Mouse (Mus musculus): ENCODE results near the gene Cog1. TPM values are rescaled to one million over a fixed set of nuclear protein-coding genes. Genes with fewer than 3 reads are reported as not detected.

Cog1 gene
- total RNA-seq, 2 experiments from 2014 or later = 50.7 to 58.3 TPM

DNA sequence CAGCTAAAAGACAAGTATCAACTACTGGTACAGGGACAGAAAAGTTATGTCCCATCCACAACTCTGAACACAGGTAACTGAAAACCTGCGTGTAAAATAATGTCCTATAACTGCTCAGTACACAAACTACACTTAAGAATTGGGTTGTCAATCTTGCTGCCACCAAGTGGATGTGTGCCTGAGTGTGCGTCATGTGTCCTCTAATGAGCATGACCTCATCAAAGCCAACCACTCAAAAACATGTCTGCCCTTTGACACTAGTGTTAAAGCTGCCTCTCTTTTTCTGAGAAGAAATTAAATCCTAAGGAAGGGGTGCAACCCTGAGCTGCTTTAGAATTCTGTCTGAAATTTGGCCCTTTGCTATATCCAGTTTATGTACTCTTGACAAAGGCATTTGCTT, 15.3 kb downstream of the Cog1 start:
- no peak for DNase-seq (ENCODE audit: low spot score in 2 of 2)

DNA sequence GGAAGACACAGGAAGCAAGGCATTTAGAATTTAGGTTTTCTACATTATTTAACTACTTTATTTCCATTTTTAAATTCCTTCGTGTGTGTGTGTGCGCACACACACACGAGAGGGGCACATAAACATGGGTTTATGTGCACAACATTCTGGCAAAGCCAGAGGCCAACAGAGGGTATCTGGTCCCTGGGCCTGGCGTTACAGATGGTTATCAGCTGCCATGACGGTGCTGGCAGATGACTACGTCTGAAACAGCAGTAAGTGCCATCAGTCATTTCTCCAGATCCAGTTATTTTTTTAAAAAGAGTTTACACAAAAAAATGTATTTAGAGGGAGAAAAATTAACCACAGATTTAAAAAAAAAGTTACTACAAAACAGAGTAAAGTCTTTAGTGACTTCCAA, 17.2 kb downstream of the Cog1 start:
- no peak for DNase-seq (ENCODE audit: low spot score in 2 of 2)

DNA sequence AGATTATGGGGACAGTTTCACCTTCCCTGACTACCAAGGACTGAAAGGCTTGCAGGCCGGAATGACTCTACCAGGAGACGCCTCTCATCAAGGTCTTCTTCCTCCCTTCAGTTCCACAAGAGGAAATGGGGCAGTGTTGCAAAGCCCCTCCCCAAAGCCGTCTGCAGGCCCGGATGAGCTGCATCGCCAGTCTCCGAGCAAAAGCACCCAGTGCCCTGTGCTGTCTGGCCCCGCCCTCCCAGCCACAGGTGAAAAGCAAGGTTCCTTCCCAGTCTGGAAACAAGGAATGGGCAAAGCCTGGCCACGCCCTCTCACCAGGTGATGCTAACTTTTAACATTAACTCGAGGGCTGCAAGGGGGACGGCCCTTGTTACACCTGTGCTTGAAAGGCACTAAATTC, 17.7 kb downstream of the Cog1 start:
- no peak for DNase-seq (ENCODE audit: low spot score in 2 of 2)

DNA sequence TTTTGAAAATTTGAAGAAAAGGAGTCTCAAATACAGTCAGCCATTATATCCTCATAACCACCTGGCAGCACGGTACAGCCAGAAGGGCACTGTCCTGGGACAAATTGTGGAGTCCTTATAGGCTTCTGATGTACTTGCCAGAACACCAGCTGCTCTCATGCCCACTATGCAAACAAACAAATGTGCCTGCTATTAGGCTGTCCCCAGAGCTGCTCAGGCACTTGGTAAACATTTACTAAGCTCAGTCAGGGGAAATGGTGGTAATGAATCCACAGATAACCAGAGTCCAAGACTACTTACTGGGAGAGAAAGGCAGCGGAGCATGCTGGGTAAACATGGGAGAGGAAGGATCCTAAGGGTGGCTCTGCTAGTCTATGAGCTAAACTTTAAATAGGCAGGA, 18.2 kb downstream of the Cog1 start:
- no peak for DNase-seq (ENCODE audit: low spot score in 2 of 2)

DNA sequence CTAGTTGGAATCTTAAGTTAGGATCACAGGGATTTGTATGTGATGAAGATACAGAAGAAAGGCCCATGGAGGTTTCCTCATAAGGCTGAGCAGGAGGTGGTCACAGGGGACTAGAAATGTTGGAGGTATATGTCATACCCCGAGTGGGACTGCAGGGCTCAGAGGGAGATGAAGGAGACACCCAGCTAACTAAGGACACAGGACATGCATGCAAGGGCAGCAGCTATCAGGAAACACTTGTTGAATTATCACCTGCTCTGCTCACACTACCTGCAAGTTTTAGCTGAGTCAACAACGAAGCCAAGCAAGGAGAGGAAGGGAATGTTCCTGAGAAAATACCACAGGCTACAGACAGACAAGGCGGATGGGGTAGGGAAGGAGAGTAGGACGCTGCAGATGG, 18.7 kb downstream of the Cog1 start:
- no peak for DNase-seq (ENCODE audit: low spot score in 2 of 2)

DNA sequence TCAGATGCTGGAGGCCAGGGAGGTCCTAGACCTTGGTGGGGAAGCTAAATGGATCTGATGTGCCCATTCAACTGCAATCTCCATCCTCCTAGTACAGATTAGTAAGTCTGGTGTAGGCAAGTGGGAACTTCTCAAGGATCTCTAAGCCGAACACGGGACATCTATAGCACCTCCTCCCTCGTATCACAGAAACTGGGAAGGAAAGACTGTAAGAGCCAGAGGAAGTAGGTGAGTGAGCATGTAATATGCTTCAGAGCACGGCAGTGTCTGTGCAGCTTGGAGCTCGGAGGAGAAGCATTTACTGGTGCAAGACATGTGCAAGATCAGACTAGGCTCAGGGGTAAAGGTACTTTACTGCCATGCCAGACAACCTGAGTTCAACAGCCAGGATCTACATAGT, 19.9 kb downstream of the Cog1 start:
- no peak for DNase-seq (ENCODE audit: low spot score in 2 of 2)

DNA sequence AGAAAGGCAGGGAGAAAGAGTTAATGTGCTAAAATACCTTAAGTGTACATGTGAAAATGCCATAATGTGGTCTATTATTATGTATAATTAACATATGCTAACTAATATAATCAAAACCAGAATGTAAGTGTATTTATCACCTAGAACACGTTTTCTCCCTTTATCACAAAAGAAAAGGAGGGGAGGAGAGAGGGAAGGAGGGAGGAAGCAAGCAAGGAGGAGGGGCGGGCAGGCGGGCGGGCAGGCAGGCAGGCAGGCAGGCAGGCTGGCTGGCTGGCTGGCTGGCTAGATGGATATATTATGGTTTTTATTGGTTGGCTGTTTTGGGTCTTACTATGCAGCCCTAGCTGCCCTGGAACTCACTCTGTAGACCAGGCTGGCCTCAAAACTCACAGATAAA, 20.7 kb downstream of the Cog1 start:
- DNase-seq (ENCODE audit: low spot score in 2 of 2) = no peak

DNA sequence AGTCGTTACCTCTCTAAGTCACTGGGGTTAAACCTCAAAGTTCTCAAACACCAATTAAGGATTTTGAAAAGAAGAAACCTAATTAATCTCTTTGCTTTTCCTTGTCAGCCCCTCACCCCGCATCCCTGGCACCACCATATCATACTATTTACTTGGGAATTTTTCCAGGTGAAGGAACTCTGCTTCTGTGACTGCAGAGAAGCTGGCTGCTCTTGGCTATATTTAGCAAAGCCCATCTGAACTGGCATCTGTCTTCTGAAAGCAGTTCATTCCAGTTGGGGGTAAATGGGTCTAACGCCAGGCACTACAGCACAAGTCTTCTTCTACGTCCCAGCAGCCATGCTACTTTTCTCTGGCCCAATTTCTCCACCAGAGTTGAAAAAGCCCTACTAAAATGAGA, 24.6 kb downstream of the Cog1 start:
- peak in 1 of 2 experiments; percentile 57 for DNase-seq (ENCODE audit: low spot score in 2 of 2)

DNA sequence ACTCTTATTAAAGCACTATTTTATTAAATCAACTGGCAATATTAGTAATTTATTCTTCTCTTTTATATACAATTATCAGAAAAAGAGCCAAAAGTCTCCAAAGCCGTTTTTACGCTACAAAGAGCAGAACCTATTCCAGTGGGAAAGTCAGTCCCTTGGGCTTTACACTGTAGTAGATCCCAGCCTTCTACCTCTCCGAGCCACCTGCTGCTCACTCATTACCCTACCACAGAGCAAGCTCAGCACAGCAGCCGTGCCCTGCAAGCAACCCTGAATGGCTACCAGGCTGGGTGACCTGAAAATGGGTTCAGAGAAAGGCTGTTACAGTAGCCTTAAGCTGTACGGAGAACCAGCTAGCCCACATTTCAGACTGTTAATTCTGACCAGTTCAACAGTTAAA, 25.6 kb downstream of the Cog1 start:
- DNase-seq (ENCODE audit: low spot score in 2 of 2) = no peak

DNA sequence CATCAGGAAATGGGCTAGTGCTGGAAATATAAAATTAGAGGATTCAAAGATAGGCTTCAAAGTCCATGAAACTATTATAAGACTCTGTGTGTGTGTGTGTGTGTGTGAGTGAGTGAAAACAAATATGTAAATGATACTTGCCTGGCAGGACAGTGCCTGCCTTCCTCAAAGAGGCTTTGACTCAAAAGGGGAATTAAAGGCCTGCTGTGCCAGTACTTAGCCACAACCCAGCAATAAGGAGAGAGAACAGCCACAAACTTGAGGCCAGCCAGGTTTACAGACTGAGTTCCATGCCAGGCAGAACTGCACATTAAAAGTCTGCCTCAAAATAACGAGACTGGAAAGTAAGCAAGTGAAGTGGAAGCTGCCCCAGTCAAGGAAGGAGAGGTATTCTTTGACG, 27.9 kb downstream of the Cog1 start:
- no peak for DNase-seq (ENCODE audit: low spot score in 2 of 2)

DNA sequence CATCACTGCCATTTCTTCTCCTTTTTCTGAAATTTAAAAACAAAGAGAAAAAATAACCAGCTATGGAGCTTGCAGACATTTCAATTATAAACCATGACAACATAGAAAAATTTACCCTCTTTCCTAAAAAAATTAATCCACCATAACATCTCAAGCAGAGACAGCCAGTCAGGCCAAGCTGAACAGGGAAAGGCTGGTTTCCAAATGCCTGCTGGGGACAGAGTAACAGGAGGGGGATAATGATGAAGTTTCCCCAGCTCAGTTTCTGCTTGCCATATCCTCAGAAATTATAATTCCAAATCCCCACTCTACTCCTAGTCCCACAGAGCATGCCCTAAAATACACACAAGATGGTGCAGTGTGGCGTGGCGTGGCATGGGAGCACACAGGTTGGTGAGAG, 28.4 kb downstream of the Cog1 start:
- DNase-seq (ENCODE audit: low spot score in 2 of 2) = no peak

DNA sequence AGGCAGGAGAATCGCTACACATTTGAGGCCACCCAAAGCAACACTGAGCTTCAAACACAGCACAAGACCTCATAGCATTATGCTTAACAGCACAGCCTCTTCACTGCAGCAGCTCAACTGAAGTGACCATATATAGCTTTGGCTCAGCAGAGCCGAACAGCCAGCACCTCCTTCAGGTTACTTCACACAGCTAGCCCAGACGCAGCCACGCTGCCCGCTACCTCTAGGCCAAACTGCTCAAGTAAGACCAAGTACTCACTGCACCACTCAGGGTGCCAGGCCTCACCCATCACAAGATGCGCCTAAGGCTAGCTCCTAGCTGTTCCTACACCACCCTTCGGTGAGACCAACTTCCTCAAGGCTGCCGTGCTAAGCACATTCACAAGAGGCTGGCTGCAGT, 29.4 kb downstream of the Cog1 start:
- DNase-seq (ENCODE audit: low spot score in 2 of 2) = no peak

DNA sequence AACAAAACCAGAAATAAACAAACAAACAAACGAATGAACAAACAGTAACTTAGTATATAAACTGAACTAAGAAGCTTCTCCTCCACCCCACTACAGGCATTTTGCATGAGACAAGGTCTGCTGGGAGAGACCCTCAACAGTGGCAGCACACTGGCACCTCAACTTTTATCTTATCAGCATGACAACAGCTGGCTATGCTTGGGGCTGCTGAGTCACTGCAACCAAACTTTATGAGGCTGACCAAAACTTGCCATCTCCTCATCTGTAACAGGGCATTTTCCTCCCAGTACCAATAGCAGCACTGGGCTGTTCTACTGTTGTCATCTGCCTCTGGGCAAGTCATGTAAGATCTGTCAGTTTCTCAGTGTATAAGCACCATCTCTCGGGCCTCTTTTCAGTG, 32.0 kb downstream of the Cog1 start:
- no peak for DNase-seq (ENCODE audit: low spot score in 2 of 2)

DNA sequence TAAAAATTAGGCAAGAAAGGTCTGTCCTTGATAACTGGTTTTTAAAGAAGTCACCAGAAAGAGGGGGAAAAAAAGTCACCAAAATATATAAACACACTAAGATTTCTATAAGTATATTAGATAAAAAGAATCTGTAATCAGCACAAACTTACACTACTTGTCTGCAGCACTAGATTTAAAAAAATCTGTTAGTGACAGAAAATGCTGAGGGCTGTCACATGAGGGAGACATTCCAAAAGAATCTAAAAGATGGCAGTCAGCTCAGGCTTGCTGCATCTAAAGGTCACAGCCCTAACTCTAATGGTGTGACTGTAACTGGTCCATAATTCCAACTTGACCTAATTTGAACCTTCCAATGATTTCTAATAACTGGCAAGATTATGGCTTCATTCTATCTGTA, 33.0 kb downstream of the Cog1 start:
- DNase-seq (ENCODE audit: low spot score in 2 of 2) = no peak

DNA sequence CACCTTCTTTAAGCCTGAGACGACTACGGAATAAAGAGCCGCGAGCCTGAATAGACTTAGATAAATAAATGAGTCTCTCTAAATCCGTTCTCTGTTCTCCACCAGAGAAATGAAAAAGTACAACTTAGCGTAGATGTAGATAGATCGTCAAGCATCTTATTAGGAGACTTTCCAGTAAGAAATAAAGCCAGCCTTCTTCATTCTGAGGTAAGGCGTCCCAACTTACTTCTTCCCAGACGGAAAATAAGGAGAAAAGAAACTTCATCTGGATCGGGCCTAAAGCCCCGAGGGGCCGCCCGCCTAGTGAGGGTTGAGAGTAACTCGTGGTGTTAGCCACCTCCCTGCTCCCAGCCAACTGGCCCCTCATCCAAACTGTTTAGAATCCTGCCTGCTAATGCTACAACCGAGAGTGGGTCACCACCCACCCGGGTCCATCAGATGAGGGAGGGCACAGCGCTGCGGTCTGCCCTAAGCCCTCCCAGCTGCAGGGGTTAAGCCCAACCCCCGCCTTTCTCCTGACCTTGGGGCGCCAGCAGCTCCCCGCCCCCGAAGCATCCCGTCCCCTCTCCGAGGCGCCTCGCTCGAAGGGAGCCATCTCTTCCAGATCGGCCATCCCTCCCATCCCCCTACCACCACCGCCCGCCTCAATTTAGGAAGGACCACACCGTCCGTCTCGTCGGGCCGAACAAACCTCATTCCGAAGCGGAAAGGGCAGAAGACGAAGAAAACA, 34.1 kb downstream of the Cog1 start:
- no peak for DNase-seq (ENCODE audit: low spot score in 2 of 2)

DNA sequence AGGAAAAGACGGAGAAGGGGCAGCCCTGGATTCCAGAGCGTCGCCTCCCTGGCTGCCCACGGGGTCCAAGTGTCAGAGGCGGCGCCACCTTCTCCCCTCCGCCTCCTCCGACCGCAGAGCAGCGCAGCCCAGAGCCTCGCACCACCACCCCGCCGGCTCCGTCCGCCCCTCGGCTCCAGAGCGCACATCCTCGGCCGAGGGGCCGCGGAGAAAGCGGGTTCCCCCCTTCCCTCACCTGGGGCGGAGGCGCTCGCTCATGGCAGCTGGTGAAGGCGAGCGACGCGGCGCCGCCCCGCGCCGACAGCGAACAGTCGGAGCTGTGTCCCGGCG, 34.6 kb downstream of the Cog1 start:
- DNase-seq (ENCODE audit: low spot score in 2 of 2) = no peak

DNA sequence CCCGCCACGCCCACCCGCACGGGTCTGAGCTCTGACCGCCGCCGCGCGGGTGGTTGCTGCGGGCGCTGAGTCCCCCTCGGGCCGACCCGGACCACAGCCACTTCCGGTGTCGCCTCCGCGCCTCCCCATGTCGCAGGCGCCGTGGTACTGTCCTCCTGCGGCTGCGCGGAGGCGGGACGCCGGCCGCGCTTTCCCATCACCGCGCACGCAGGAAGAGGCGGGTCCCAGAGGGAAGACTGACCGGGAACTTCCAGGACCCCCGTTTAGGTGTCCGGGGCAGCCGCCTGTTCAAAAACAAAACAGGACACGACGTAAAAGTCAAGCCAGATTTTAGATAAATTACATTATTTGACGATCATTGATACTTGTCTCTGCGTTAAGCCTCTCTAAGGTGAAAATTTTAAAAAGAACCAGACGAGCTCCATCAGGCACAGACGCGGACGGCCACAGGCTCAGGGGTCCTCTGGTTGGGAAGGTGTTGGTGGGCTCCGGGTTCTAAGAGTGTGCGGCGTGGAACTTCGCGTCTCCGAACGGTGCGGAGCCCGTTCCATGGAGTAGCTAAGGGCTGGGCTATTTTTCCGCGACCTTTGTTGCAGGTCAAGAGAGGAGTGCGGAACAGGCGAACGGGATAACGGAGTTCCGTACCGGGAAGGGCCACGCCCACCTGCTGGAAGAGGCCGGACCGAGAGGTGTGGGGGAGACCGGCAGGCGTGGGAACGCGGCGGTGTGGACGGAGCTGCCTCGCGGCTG, 35.2 kb downstream of the Cog1 start, which contains the start of the genes Fam104a and D11Wsu47e:
TSS of gene Fam104a (minus strand) at position 199 of the 750 bp plus-strand sequence.
TSS of gene D11Wsu47e (plus strand) at position 456 of the 750 bp plus-strand sequence.
- peak; percentile 94 to 96 for DNase-seq (ENCODE audit: low spot score in 2 of 2)

DNA sequence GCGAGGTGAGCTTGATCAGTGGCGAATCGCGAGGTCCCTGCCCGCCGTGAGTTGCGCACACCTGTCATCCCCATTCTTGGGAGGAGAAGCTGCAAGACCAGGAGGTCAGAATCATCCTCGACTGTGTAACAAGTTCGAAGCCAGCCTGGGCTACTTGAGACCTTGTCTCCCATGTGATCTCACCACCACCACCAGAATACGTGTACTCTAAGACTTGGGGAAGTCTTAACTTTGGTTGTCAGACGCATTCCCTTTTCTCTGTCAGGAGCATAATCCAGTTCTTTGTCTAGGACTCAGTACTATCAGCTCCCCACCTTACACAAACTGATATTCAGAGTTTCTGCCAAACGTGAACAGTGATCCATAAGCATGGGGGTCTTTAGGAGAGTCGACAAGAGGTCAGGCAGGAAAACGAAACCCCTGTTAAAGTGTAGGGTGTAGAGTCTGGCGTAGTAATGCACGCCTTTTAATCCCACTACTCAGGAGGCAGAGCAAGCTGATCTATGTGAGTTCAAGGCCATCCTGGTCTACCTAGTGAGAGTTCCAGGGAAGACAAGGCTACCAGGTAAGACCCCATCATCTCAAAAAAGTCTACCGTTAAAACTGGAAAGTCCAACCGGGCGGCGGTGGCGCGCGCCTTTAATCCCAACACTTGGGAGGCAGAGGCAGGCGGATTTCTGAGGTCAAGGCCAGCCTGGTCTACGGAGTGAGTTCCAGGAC, 35.9 kb downstream of the Cog1 start:
- no peak for DNase-seq (ENCODE audit: low spot score in 2 of 2)

DNA sequence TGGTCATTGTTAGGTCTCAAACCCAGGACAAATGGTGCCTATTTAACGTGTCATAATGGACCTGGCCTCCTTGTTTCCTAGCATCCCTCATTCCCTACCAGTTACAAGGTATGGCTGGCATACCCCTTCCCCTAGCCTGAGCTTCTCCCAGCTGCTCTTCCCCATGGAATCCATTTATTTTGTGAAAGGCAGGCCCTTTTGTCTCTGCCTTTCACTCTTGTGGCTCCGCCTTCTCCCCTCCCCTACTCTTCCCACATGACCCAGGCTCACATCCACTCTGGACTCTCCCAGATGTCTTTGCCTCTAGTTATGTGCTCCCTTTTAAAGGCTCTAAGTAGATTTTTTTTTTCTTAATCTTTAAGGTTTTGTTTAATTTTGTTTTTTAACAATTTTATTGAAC, 38.1 kb downstream of the Cog1 start:
- DNase-seq (ENCODE audit: low spot score in 2 of 2) = no peak

DNA sequence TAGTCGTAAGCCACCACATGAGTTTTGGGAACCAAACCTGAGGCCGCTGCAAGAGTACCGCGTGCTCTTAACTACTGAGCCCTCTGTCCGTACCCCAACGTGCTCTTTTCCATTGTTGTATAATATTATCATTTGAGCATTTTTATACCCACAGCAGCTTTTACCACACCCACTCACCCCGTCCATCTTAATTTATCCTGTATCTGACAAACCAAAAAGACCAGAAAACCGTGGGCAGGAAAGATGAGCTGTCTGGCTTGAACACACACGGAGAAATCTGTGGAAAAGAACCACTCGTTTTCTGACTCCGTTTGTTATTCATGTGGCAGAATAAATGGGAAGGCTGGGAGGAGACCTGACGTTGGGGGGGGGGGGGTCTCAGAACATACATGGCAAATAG, 41.5 kb downstream of the Cog1 start:
- peak in 1 of 2 experiments; percentile 73 for DNase-seq (ENCODE audit: low spot score in 2 of 2)

DNA sequence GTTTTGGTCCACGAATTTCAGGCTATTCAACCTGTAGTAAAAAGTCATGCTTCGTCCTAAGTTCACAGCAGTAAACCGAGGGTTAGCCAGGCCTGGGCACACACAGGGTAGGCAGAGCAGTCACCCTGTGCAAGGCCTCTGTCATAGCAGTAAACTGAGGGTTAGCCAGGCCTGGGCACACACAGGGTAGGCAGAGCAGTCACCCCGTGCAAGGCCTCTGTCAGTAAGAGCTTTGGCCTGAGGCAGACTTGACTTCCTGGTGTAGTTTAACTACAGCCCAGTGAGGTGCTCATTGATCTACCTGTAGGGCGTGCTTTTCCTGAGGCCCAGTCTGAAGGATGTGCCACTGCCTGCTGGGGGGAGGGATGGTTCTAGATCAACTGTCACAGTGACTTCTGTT, 42.3 kb downstream of the Cog1 start:
- DNase-seq (ENCODE audit: low spot score in 2 of 2) = no peak

DNA sequence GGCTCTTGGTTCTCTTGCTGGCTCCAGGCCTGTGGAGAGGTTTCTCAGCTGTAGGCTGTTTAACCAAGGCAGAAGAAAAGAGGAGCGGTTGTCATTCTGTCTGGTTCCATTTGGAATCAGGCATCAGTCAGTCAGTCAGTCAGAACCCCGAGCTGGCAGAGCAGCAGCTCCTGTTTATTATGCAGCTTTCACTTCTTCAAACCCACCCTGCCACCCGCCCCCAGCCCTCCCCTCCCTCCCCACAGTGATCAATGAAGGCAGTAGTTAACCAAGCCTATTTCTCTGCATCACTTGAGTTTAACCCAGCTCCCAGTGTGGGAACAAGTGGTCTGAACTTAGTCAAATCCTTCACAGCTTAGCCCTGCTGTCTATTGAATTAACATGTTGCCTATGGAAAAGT, 42.9 kb downstream of the Cog1 start:
- DNase-seq (ENCODE audit: low spot score in 2 of 2) = no peak

Measured in layer of hippocampus, adult 18-20 months (tissue).